Mouse (Mus musculus) CH12.LX (cell line): ENCODE data around the gene Sumo3. TPM values are rescaled to one million over a fixed set of nuclear protein-coding genes. Genes with fewer than 3 reads are reported as not detected.

Experiments used
- DNase-seq: peaks from one replicate; pipeline ENCODE4 v3.0.0-alpha.2; 2013; ENCODE audit errors: extremely low read depth
- H3K27ac ChIP-seq: 2 replicates; pipeline ENCODE4 v1.5.1; 2012; ENCODE audit warnings: low read depth, mild to moderate bottlenecking, control low read depth, moderate library complexity; ENCODE audit not compliant: insufficient read depth
- H3K27me3 ChIP-seq: replicated peaks from 2 replicates; pipeline ENCODE3; 2012; ENCODE audit warnings: inconsistent platforms
- H3K36me3 ChIP-seq, 2 experiments: replicated peaks in 1 of 2; 2 replicates each; pipeline versions ENCODE3 to v1.6.1; 2012; ENCODE audit warnings: inconsistent platforms in 1 of 2, low read length in 1 of 2, mild to moderate bottlenecking in 1 of 2, mixed read lengths in 1 of 2, moderate library complexity in 1 of 2; ENCODE audit not compliant: control insufficient read depth in 1 of 2, insufficient read depth in 1 of 2
- H3K4me1 ChIP-seq, 2 experiments: 2 replicates each; pipeline ENCODE4 v1.6.1; 2012; ENCODE audit warnings: inconsistent platforms in 1 of 2, moderate library complexity in 1 of 2; ENCODE audit not compliant: insufficient read depth in 2 of 2, control insufficient read depth in 1 of 2
- H3K4me2 ChIP-seq: 2 replicates; pipeline ENCODE4 v1.6.1; 2012; ENCODE audit warnings: low read depth, mild to moderate bottlenecking, control low read depth; ENCODE audit not compliant: poor library complexity, insufficient read depth, severe bottlenecking
- H3K4me3 ChIP-seq, 3 experiments: fragments of 150-350 bp in 1 of 3; sonication (generic) in 1 of 3; replicated peaks in 1 of 3; 2 replicates each; pipeline versions ENCODE3 to v1.5.1; 2011 to 2012; ENCODE audit warnings: low read depth in 2 of 3, low read length in 2 of 3, mild to moderate bottlenecking in 2 of 3, moderate library complexity in 2 of 3, control low read depth in 1 of 3, improper control_type of control experiment in 1 of 3, inconsistent platforms in 1 of 3, mixed read lengths in 1 of 3; ENCODE audit not compliant: poor library complexity in 1 of 3
- H3K79me2 ChIP-seq: replicated peaks from 2 replicates; pipeline ENCODE4 v1.6.1; 2012; ENCODE audit warnings: mild to moderate bottlenecking, moderate library complexity; ENCODE audit not compliant: control insufficient read depth, poor library complexity, insufficient read depth, severe bottlenecking; ENCODE audit errors: extremely low read depth
- H3K9ac ChIP-seq: 2 replicates; pipeline ENCODE4 v1.6.1; 2012; ENCODE audit warnings: low read depth, mild to moderate bottlenecking, control low read depth, moderate library complexity; ENCODE audit not compliant: insufficient read depth
- H3K9me3 ChIP-seq: replicated peaks from 2 replicates; pipeline ENCODE3; 2012; ENCODE audit warnings: low read length, inconsistent platforms, mixed read lengths
- BHLHE40 ChIP-seq: IDR thresholded peaks from 2 replicates; pipeline ENCODE4 v1.6.1; 2011; ENCODE audit warnings: mild to moderate bottlenecking, low read depth, low read length, improper control_type of control experiment
- CHD1 ChIP-seq: IDR thresholded peaks from 2 replicates; pipeline ENCODE4 v1.6.1; 2012; ENCODE audit warnings: low read depth, low read length, improper control_type of control experiment, inconsistent platforms
- CHD2 ChIP-seq: IDR thresholded peaks from 2 replicates; pipeline ENCODE4 v1.6.1; 2011; ENCODE audit warnings: low read length, improper control_type of control experiment
- E2F4 ChIP-seq: IDR thresholded peaks from 2 replicates; pipeline ENCODE4 v1.6.1; 2011; ENCODE audit warnings: low read depth, low read length, improper control_type of control experiment; ENCODE audit not compliant: insufficient replicate concordance
- GABPA ChIP-seq: IDR thresholded peaks from 2 replicates; pipeline ENCODE4 v1.6.1; 2012; ENCODE audit warnings: low read depth, low read length, improper control_type of control experiment, inconsistent platforms; ENCODE audit not compliant: insufficient replicate concordance
- HCFC1 ChIP-seq: IDR thresholded peaks from 2 replicates; pipeline ENCODE4 v1.6.1; 2012; ENCODE audit warnings: low read depth, mild to moderate bottlenecking, inconsistent platforms, low read length, improper control_type of control experiment
- IRF4 ChIP-seq: IDR thresholded peaks from 2 replicates; pipeline ENCODE4 v1.6.1; 2014; ENCODE audit warnings: low read depth, mild to moderate bottlenecking, inconsistent platforms, low read length, improper control_type of control experiment
- JUND ChIP-seq: conservative IDR thresholded peaks from 2 replicates; pipeline ENCODE4 v1.6.1; 2011; ENCODE audit warnings: low read depth, low read length, improper control_type of control experiment
- KAT2A ChIP-seq: IDR thresholded peaks from 2 replicates; pipeline ENCODE4 v1.6.1; 2012; ENCODE audit warnings: low read length, improper control_type of control experiment, inconsistent platforms; ENCODE audit not compliant: insufficient replicate concordance
- MAFK ChIP-seq: IDR thresholded peaks from 2 replicates; pipeline ENCODE4 v1.6.1; 2011; ENCODE audit warnings: low read length, improper control_type of control experiment; ENCODE audit not compliant: insufficient replicate concordance
- MAX ChIP-seq: IDR thresholded peaks from 2 replicates; pipeline ENCODE4 v1.6.1; 2011; ENCODE audit warnings: low read length, improper control_type of control experiment
- MEF2A ChIP-seq: IDR thresholded peaks from 2 replicates; pipeline ENCODE4 v1.6.1; 2014; ENCODE audit warnings: low read depth, mild to moderate bottlenecking, inconsistent platforms, low read length, improper control_type of control experiment, borderline replicate concordance
- MXI1 ChIP-seq: IDR thresholded peaks from 2 replicates; pipeline ENCODE4 v1.6.1; 2011; ENCODE audit warnings: mild to moderate bottlenecking, low read depth, low read length, improper control_type of control experiment
- NELFE ChIP-seq: IDR thresholded peaks from 2 replicates; pipeline ENCODE4 v1.6.1; 2011; ENCODE audit warnings: low read depth, low read length, improper control_type of control experiment
- NRF1 ChIP-seq: IDR thresholded peaks from 2 replicates; pipeline ENCODE4 v1.6.1; 2014; ENCODE audit warnings: low read depth, mild to moderate bottlenecking, inconsistent platforms, low read length, improper control_type of control experiment, moderate library complexity
- POLR2A ChIP-seq: IDR thresholded peaks from 2 replicates; pipeline ENCODE4 v1.6.1; 2011; ENCODE audit warnings: low read depth, mild to moderate bottlenecking, improper control_type of control experiment, low read length
- RAD21 ChIP-seq: IDR thresholded peaks from 2 replicates; pipeline ENCODE4 v1.6.1; 2011; ENCODE audit warnings: low read depth, mild to moderate bottlenecking, low read length, improper control_type of control experiment, moderate library complexity
- SIN3A ChIP-seq: IDR thresholded peaks from 2 replicates; pipeline ENCODE4 v1.6.1; 2012; ENCODE audit warnings: low read length, improper control_type of control experiment, inconsistent platforms
- SMC3 ChIP-seq: IDR thresholded peaks from 2 replicates; pipeline ENCODE4 v1.6.1; 2011; ENCODE audit warnings: low read depth, low read length, improper control_type of control experiment
- TCF12 ChIP-seq: IDR thresholded peaks from 2 replicates; pipeline ENCODE4 v1.6.1; 2014; ENCODE audit warnings: low read depth, mild to moderate bottlenecking, inconsistent platforms, low read length, improper control_type of control experiment
- USF1 ChIP-seq: IDR thresholded peaks from 2 replicates; pipeline ENCODE4 v1.6.1; 2014; ENCODE audit warnings: low read depth, mild to moderate bottlenecking, inconsistent platforms, low read length, improper control_type of control experiment
- ZC3H11A ChIP-seq: IDR thresholded peaks from 2 replicates; pipeline ENCODE4 v1.6.1; 2012; ENCODE audit warnings: low read depth, mild to moderate bottlenecking, inconsistent platforms, low read length, improper control_type of control experiment
- ZKSCAN1 ChIP-seq: IDR thresholded peaks from 2 replicates; pipeline ENCODE4 v1.6.1; 2012; ENCODE audit warnings: low read depth, inconsistent platforms, low read length, improper control_type of control experiment, borderline replicate concordance
- dilution Hi-C: fragments of 300-500 bp; cut with MboI; formaldehyde crosslinking; loops from 2 replicates; pipeline ENCODE4 v1.14.3; 2020; ENCODE audit warnings: low sequenced_read_pairs; ENCODE audit not compliant: extremely low pct_unique_long_range_greater_than_20kb, extremely low pct_ligation_motif_present
- in situ Hi-C: fragments of 300-500 bp; cut with MboI; formaldehyde crosslinking; loops from 3 replicates; pipeline ENCODE4 v1.14.3; 2019; ENCODE audit warnings: low sequenced_read_pairs, low pct_ligation_motif_present, low pct_unique_long_range_greater_than_20kb, mixed read lengths
- polyA plus RNA-seq: library from polyadenylated mRNA; unstranded; fragments of >175 nt; gene quantifications from 2 replicates; pipeline ENCODE4 v1.2.1, GENCODE M21; 2012; ENCODE audit warnings: low read depth; ENCODE audit not compliant: insufficient read length
- total RNA-seq, 2 experiments: library from RNA; depleted of rRNA; stranded (reverse); fragments of 300-350 nt in 1 of 2; fragments of >200 nt in 1 of 2; gene quantifications; 2 replicates each; pipeline ENCODE4 v1.2.3; 2012 to 2014

The Sumo3 gene
- total and polyA plus RNA-seq, 3 experiments: 54.4 to 130 (median 81.2) TPM

DNA sequence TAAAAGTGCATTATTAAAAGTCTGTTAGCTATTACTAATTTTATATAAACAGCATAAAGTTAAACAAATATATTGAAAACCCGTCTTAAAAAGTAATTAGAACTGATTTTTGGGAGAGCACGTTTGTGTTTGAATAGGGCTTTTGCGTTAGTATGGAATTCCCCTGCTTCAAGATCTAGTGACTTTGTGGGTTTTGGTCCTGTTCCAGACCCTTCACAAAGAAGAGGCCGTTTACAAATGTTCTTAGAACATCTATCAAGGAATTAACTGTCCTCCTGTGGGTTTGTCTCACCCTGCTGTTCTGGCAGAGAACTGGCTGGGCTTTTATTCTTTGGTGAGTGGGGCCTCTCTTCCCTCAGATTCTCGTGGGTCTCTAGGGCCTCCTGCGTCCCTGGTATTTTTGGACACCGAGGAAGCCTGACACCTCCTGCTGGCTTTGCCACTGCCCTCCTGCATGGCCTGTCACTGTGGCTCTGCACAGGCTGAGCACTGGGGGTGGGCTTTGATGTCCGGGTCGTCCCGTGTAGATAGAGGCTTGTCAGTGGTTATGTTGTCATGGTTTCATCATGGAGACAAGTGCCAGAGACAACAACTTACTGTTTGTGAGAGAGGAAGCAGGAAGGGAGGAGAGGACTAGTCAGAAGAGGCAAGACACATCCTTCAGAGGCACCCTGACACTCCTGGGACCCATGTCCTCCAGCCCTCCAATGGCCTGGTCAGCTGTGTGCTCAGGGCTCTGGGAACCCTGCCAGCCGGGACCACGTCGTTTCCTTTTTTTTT, 28.7 kb downstream of the Sumo3 start:
- Histone ChIP-seq H3K27ac (peak overlapping the region; percentile 23; the same call in 1 of the 2 replicates), H3K9me3 (no peaks in the 10 kb centered on the region), H3K4me3 (no peak overlapping the region), H3K4me1 (peaks cover 8 to 56% of the 10 kb centered on the region in 2 experiments), H3K36me3 (peaks cover 56 to 83% of the 10 kb centered on the region in 2 experiments), H3K79me2 (peaks cover 32% of the 10 kb centered on the region), H3K4me2 (no peak overlapping the region), H3K27me3 (no peaks in the 10 kb centered on the region), H3K9ac (no peak overlapping the region)
- DNase-seq: no peak
- in situ Hi-C loops (loop anchor here (25.0 kb wide), 1 partner anchor 253 kb away; no protein-coding TSS in a partner anchor), dilution Hi-C loops (no loop called here)
- TF ChIP-seq SMC3 (no peak), HCFC1 (no peak), ZC3H11A (no peak), CHD1 (no peak), RAD21 (no peak), SIN3A (no peak), TCF12 (no peak), GABPA (no peak), BHLHE40 (no peak), MXI1 (no peak), MAX (no peak), NELFE (no peak), USF1 (no peak), ZKSCAN1 (no peak), E2F4 (no peak), POLR2A (no peak)

DNA sequence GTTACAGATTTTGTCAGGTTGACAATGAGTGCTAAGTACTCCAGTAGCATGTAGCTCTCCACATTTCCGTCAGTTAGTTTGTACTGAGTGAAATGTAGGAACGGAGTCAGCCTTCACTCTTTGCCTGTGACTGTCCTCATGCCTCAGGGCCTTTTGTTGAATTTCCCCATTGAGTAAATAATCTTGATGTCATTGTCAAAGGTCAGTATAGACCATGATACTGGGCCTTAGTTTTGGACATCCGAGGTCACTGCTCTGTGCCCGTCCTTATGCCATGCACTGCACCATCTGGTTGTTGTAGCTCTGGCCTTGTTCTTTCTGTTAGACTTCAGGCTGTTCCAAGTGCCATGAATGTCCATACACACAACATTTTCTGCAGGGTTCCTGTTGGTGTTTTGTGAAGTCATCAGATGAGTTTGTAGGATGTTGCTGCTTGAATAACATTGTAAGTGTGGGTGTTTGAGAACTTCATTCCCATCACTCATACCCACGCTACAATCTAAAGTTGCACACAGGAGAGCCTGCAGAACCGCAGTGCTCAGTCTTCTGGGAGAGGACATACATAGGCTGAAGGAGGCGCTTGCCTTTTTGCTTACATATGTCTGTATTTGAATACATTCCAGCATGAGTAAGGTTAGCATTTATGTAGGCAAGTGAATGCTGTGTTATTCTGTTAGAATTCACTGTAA, 30.5 kb downstream of the Sumo3 start:
- no peak for TF ChIP-seq NELFE
- TF ChIP-seq MAFK: no peak
- no peak for TF ChIP-seq NRF1
- TF ChIP-seq JUND: no peak
- no peak for TF ChIP-seq BHLHE40
- TF ChIP-seq IRF4: no peak
- TF ChIP-seq CHD2: no peak
- no peak for TF ChIP-seq KAT2A
- TF ChIP-seq MEF2A: no peak
- H3K4me2 ChIP-seq: no peak overlapping the region
- in situ Hi-C loops: loop anchor here (25.0 kb wide), 1 partner anchor 251 kb away; no protein-coding TSS in a partner anchor
- peaks cover 8 to 46% of the 10 kb centered on the region in 2 experiments for H3K4me1 ChIP-seq
- no peaks in the 10 kb centered on the region for H3K9me3 ChIP-seq
- H3K36me3 ChIP-seq: peaks cover 66 to 87% of the 10 kb centered on the region in 2 experiments
- no peak overlapping the region for H3K27ac ChIP-seq
- no peak overlapping the region for H3K9ac ChIP-seq
- H3K79me2 ChIP-seq: peaks cover 19% of the 10 kb centered on the region
- dilution Hi-C loops: no loop called here
- H3K4me3 ChIP-seq: no peak overlapping the region
- H3K27me3 ChIP-seq: no peaks in the 10 kb centered on the region
- no peak for DNase-seq
